ENCODE assay signal across 21 mouse cellular contexts in genomic region chr8:114526626-114527267, GRCm38 (mm10).
DNase-seq lines count a peak whose midpoint lies in the region; ATAC-seq and TF ChIP-seq lines count a peak whose summit lies in the region.
"Had no signal": no experiment of that assay in that cellular context is flagged by ENCODE, and none has a peak within 500 bp of the region (broad histone marks: within the 10 kb centered on the region; RNA-seq: fewer than 3 reads in every experiment).

No protein-coding gene starts in this region.

- H3K4me3 ChIP-seq in lung, embryonic 14.5 days (ENCODE audit: low read depth, low read length), result no peak overlapping the region
- H3K4me3 ChIP-seq in midbrain, embryonic 12.5 days, result no peak overlapping the region
- no peak overlapping the region for H3K4me3 ChIP-seq in midbrain, embryonic 11.5 days (ENCODE audit: low read depth, low read length)
- peak overlapping the region; percentile 59 for H3K4me3 ChIP-seq in bone marrow, adult 2 months (replicated peaks; ENCODE audit: control insufficient read depth, low read depth, low read length)
- H3K4me3 ChIP-seq: embryonic facial prominence, embryonic 15.5 days; forebrain, embryonic 12.5 days; heart, embryonic 13.5 days; liver, embryonic 15.5 days had no signal

- no peak overlapping the region for H3K9ac ChIP-seq in lung, embryonic 14.5 days
- no peak overlapping the region for H3K9ac ChIP-seq in midbrain, embryonic 12.5 days (replicated peaks)
- H3K9ac ChIP-seq in midbrain, embryonic 11.5 days (ENCODE audit: low read length), result no peak overlapping the region
- H3K9ac ChIP-seq: embryonic facial prominence, embryonic 15.5 days; forebrain, embryonic 12.5 days; forebrain, postnatal 0 days; heart, embryonic 13.5 days; hindbrain, embryonic 14.5 days; liver, embryonic 15.5 days had no signal

- no peak overlapping the region for H3K4me2 ChIP-seq in lung, embryonic 14.5 days
- H3K4me2 ChIP-seq in midbrain, embryonic 12.5 days (replicated peaks), result no peak overlapping the region
- H3K4me2 ChIP-seq in midbrain, embryonic 11.5 days, result no peak overlapping the region
- H3K4me2 ChIP-seq: embryonic facial prominence, embryonic 15.5 days; forebrain, embryonic 12.5 days; heart, embryonic 13.5 days; hindbrain, embryonic 14.5 days; liver, embryonic 15.5 days had no signal

- peak; percentile 48 for DNase-seq in lung, embryonic 14.5 days
- no peak for DNase-seq in lung, postnatal 25 days (ENCODE audit: low spot score)
- DNase-seq in midbrain, embryonic 11.5 days (ENCODE audit: low spot score, missing footprints), result no peak
- DNase-seq in layer of hippocampus, adult 8-10 months (ENCODE audit: low spot score in 2 of 2), result no peak
- DNase-seq: adrenal gland, postnatal 14 days; cerebellum, adult 11-12 months; cerebellum, postnatal 10 days; forebrain, postnatal 0 days; heart, postnatal 10 days; kidney, adult 11 months; kidney, postnatal 14 days; thymus, adult 2 months; thymus, postnatal 36 days had no signal

- no peak for TF ChIP-seq POLR2A in bone marrow, adult 2 months (IDR thresholded peaks at IDR 0.05; ENCODE audit: borderline replicate concordance, control insufficient read depth, low read depth, low read length)

- no peak overlapping the region for H3K27ac ChIP-seq in lung, embryonic 14.5 days (ENCODE audit: low read depth)
- H3K27ac ChIP-seq in midbrain, embryonic 12.5 days (replicated peaks), result peak overlapping the region; percentile 31
- H3K27ac ChIP-seq in midbrain, embryonic 11.5 days (ENCODE audit: low read depth, low read length), result no peak overlapping the region
- peak overlapping the region; percentile 27 for H3K27ac ChIP-seq in bone marrow, adult 2 months (ENCODE audit: control insufficient read depth, insufficient read depth, low read depth, low read length, poor library complexity)
- H3K27ac ChIP-seq: embryonic facial prominence, embryonic 15.5 days; forebrain, embryonic 12.5 days; heart, embryonic 13.5 days; hindbrain, embryonic 14.5 days; liver, embryonic 15.5 days had no signal

- no peak for TF ChIP-seq CTCF in lung, embryonic 14.5 days (IDR thresholded peaks at IDR 0.05; ENCODE audit: low read depth)
- TF ChIP-seq CTCF in bone marrow, adult 2 months (IDR thresholded peaks at IDR 0.05; ENCODE audit: control insufficient read depth, insufficient read depth, low read length), result no peak

- no peaks in the 10 kb centered on the region for H3K36me3 ChIP-seq in lung, embryonic 14.5 days (ENCODE audit: insufficient read depth)
- H3K36me3 ChIP-seq in midbrain, embryonic 12.5 days, result no peaks in the 10 kb centered on the region
- no peaks in the 10 kb centered on the region for H3K36me3 ChIP-seq in midbrain, embryonic 11.5 days (ENCODE audit: control insufficient read depth, insufficient read depth, low read length)
- H3K36me3 ChIP-seq: embryonic facial prominence, embryonic 15.5 days; forebrain, embryonic 12.5 days; heart, embryonic 13.5 days; liver, embryonic 15.5 days had no signal

- WGBS in lung, embryonic 14.5 days, result 69% methylated on average over 15 of the region's 15 CpGs
- 85% methylated on average over 15 of the region's 15 CpGs for WGBS in midbrain, embryonic 12.5 days
- whole genome bisulfite sequencing in midbrain, embryonic 11.5 days, result 87% methylated on average over 15 of the region's 15 CpGs
- WGBS in bone marrow, adult 2 months, result 45% methylated on average over 15 of the region's 15 CpGs

- no peaks in the 10 kb centered on the region for H3K9me3 ChIP-seq in lung, embryonic 14.5 days (ENCODE audit: low read depth, low read length)
- no peaks in the 10 kb centered on the region for H3K9me3 ChIP-seq in midbrain, embryonic 12.5 days
- no peaks in the 10 kb centered on the region for H3K9me3 ChIP-seq in midbrain, embryonic 11.5 days (ENCODE audit: control insufficient read depth, low read length)
- H3K9me3 ChIP-seq: embryonic facial prominence, embryonic 15.5 days; forebrain, embryonic 12.5 days; heart, embryonic 13.5 days; liver, embryonic 15.5 days had no signal

- H3K4me1 ChIP-seq in lung, embryonic 14.5 days (ENCODE audit: insufficient read depth), result peaks cover 10% of the 10 kb centered on the region; the same call in 1 of the 2 replicates
- H3K4me1 ChIP-seq in midbrain, embryonic 12.5 days, result peaks cover 11% of the 10 kb centered on the region; the same call in 1 of the 2 replicates
- 0 out of 2 replicates have a peak, but pooled peaks cover 3% of the 10 kb centered on the region for H3K4me1 ChIP-seq in midbrain, embryonic 11.5 days (ENCODE audit: control insufficient read depth, insufficient read depth, low read length)
- peaks cover 2% of the 10 kb centered on the region; the same call in 1 of the 2 replicates for H3K4me1 ChIP-seq in bone marrow, adult 2 months (ENCODE audit: control insufficient read depth, insufficient read depth, low read length)
- H3K4me1 ChIP-seq: liver, embryonic 15.5 days had no signal

- H3K27me3 ChIP-seq in lung, embryonic 14.5 days (ENCODE audit: insufficient read depth, low read length), result no peaks in the 10 kb centered on the region
- 0 out of 2 replicates have a peak, but pooled peaks cover 7% of the 10 kb centered on the region for H3K27me3 ChIP-seq in midbrain, embryonic 12.5 days
- no peaks in the 10 kb centered on the region for H3K27me3 ChIP-seq in midbrain, embryonic 11.5 days (ENCODE audit: control insufficient read depth, insufficient read depth, low read length)
- H3K27me3 ChIP-seq: forebrain, embryonic 12.5 days; liver, embryonic 15.5 days had no signal

- no peak for ATAC-seq in lung, embryonic 14.5 days (ENCODE audit: insufficient read depth)
- ATAC-seq in midbrain, embryonic 12.5 days (ENCODE audit: low FRiP score, low read depth), result no peak
- no peak for ATAC-seq in midbrain, embryonic 11.5 days (ENCODE audit: low FRiP score)
- ATAC-seq in megakaryocyte progenitor cell, adult 5-6 weeks (replicated peaks; ENCODE audit: poor library complexity), result peak; percentile 76
- ATAC-seq: forebrain, postnatal 0 days had no signal

Comparison
In these comparisons a context has a peak if more than half of its experiments do, and no peak if none do; other contexts are left out.
1. H3K27ac ChIP-seq: peak in midbrain, embryonic 12.5 days (single experiment) and bone marrow, adult 2 months (single experiment); none in lung, embryonic 14.5 days (single experiment) and midbrain, embryonic 11.5 days (single experiment).